Comparison of ENCODE assay signal across 43 mouse cellular contexts in the genomic region with DNA sequence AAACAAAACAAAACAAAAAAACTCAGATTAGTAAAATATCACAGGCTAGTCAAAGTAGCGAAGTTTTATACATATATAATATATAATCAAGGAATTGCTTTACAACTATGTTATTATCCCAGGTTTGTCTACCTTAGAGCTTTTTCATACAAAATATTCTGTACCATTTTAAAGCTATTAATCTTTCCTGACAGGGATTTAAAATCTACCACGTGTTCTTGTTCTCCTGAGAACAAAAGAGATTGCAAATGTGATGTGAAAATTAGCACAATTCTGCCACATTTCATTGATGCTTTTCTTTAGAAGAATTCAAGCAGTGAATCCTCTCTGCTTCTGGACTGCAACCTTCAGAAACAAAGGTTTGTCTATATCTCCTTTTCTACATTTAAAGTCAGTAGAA. TPM values are rescaled to one million over a fixed set of nuclear protein-coding genes. Genes with fewer than 3 reads are reported as not detected.
"Had no signal": no experiment of that assay in that cellular context is flagged by ENCODE, and none has a peak within 500 bp of the region (broad histone marks: within the 10 kb centered on the region; RNA-seq: fewer than 3 reads in every experiment).

No protein-coding gene starts in this region.

- ATAC-seq: liver, embryonic 12.5 days; liver, postnatal 0 days; lung, postnatal 0 days; midbrain, embryonic 13.5 days; midbrain, embryonic 15.5 days; midbrain, embryonic 16.5 days had no signal

- H3K27ac ChIP-seq: limb, embryonic 10.5 days; limb, embryonic 12.5 days; limb, embryonic 13.5 days; limb, embryonic 15.5 days; liver, embryonic 12.5 days; liver, embryonic 13.5 days; liver, embryonic 14.5 days; liver, embryonic 15.5 days; lung, embryonic 15.5 days; macrophage; midbrain, embryonic 10.5 days; midbrain, embryonic 12.5 days; midbrain, embryonic 13.5 days; midbrain, embryonic 15.5 days; neural tube, embryonic 12.5 days; neural tube, embryonic 13.5 days had no signal

- H3K9ac ChIP-seq: limb, embryonic 12.5 days; limb, embryonic 13.5 days; limb, embryonic 15.5 days; liver, embryonic 12.5 days; liver, embryonic 13.5 days; liver, embryonic 14.5 days; liver, embryonic 15.5 days; liver, postnatal 0 days; lung, embryonic 14.5 days; lung, embryonic 15.5 days; midbrain, embryonic 12.5 days; midbrain, embryonic 13.5 days; midbrain, embryonic 15.5 days; neural tube, embryonic 12.5 days; neural tube, embryonic 13.5 days had no signal

- H3K27me3 ChIP-seq: limb, embryonic 12.5 days; limb, embryonic 13.5 days; limb, embryonic 15.5 days; liver, embryonic 12.5 days; liver, embryonic 13.5 days; liver, embryonic 15.5 days; lung, embryonic 15.5 days; megakaryocyte, embryonic 14.5 days; midbrain, embryonic 12.5 days; midbrain, embryonic 13.5 days; midbrain, embryonic 15.5 days; neural tube, embryonic 12.5 days; neural tube, embryonic 13.5 days had no signal

- DNase-seq: left cerebral cortex, postnatal 4 days; liver; liver, embryonic 13.5 days; liver, postnatal 0 days; lung, adult 18-20 months; lung, adult 2 months; lung, embryonic 14.5 days; lung, postnatal 10 days; lung, postnatal 14 days; lung, postnatal 36 days; lung, postnatal 4 days; midbrain, embryonic 14.5 days had no signal

- H3K4me1 ChIP-seq: limb, embryonic 10.5 days; limb, embryonic 12.5 days; liver, embryonic 12.5 days; liver, embryonic 13.5 days; liver, embryonic 15.5 days; megakaryocyte, embryonic 14.5 days; midbrain, embryonic 10.5 days; midbrain, embryonic 12.5 days; midbrain, embryonic 13.5 days; midbrain, embryonic 15.5 days; neural tube, embryonic 12.5 days; neural tube, embryonic 13.5 days had no signal

- H3K36me3 ChIP-seq: limb, embryonic 10.5 days; limb, embryonic 12.5 days; limb, embryonic 13.5 days; limb, embryonic 15.5 days; liver, embryonic 12.5 days; liver, embryonic 13.5 days; liver, embryonic 15.5 days; lung, embryonic 15.5 days; midbrain, embryonic 10.5 days; midbrain, embryonic 12.5 days; midbrain, embryonic 13.5 days; midbrain, embryonic 15.5 days; neural tube, embryonic 12.5 days; neural tube, embryonic 13.5 days had no signal

- H3K4me3 ChIP-seq: limb, embryonic 10.5 days; limb, embryonic 12.5 days; limb, embryonic 13.5 days; limb, embryonic 15.5 days; liver, embryonic 12.5 days; liver, embryonic 13.5 days; liver, embryonic 15.5 days; lung, embryonic 15.5 days; megakaryocyte, embryonic 14.5 days; midbrain, embryonic 10.5 days; midbrain, embryonic 12.5 days; midbrain, embryonic 13.5 days; midbrain, embryonic 15.5 days; myocyte; neural tube, embryonic 12.5 days; neural tube, embryonic 13.5 days had no signal

- H3K9me3 ChIP-seq: limb, embryonic 10.5 days; limb, embryonic 12.5 days; limb, embryonic 13.5 days; limb, embryonic 15.5 days; liver, embryonic 12.5 days; liver, embryonic 13.5 days; liver, embryonic 15.5 days; lung, embryonic 15.5 days; megakaryocyte, embryonic 14.5 days; midbrain, embryonic 10.5 days; midbrain, embryonic 12.5 days; midbrain, embryonic 13.5 days; midbrain, embryonic 15.5 days; neural tube, embryonic 12.5 days; neural tube, embryonic 13.5 days had no signal

- H3K4me2 ChIP-seq: limb, embryonic 12.5 days; limb, embryonic 13.5 days; limb, embryonic 15.5 days; liver, embryonic 11.5 days; liver, embryonic 12.5 days; liver, embryonic 13.5 days; liver, embryonic 15.5 days; lung, embryonic 14.5 days; lung, embryonic 15.5 days; midbrain, embryonic 11.5 days; midbrain, embryonic 12.5 days; midbrain, embryonic 13.5 days; midbrain, embryonic 15.5 days; neural tube, embryonic 12.5 days; neural tube, embryonic 13.5 days had no signal

RNA-seq across cellular contexts. Expression of gene Mettl21e, which starts 4.3 kb away (rescaled TPM):
- total RNA-seq: left cerebral cortex, postnatal 25 days; left cerebral cortex, postnatal 36 days; left cerebral cortex, postnatal 4 days; liver, adult 2 months; megakaryocyte progenitor cell, adult 5-6 weeks; megakaryocyte, adult 5-6 weeks; megakaryocyte-erythroid progenitor cell, adult 5-6 weeks; midbrain, postnatal 0 days; monocyte, adult 5-6 weeks had no signal
- polyA plus RNA-seq: limb, embryonic 10.5 days; limb, embryonic 11.5 days; limb, embryonic 12.5 days; limb, embryonic 13.5 days; liver, adult 2 months; liver, embryonic 11.5 days; liver, embryonic 12.5 days; liver, embryonic 13.5 days; liver, embryonic 14.5 days; liver, postnatal 0 days; macrophage; midbrain, embryonic 10.5 days; midbrain, embryonic 11.5 days; midbrain, embryonic 12.5 days; midbrain, embryonic 13.5 days; midbrain, embryonic 14.5 days; midbrain, embryonic 15.5 days; midbrain, embryonic 16.5 days; midbrain, postnatal 0 days; myocyte; neural tube, embryonic 11.5 days; neural tube, embryonic 12.5 days; neural tube, embryonic 13.5 days had no signal
